Mouse (Mus musculus) neural tube, embryonic 11.5 days (tissue): Measurements from ENCODE around the gene Plbd1. TPM values are rescaled to one million over a fixed set of nuclear protein-coding genes. Genes with fewer than 3 reads are reported as not detected.

Source experiments
- ATAC-seq: fragments of 200-750 bp; cut with Nextera tagmentation; 2 replicates; pipeline ENCODE4 v1.8.0; 2017; ENCODE audit warnings: moderate number of reproducible peaks, mild to moderate bottlenecking, moderate TSS enrichment, moderate library complexity; ENCODE audit not compliant: insufficient read depth, low FRiP score, low TSS enrichment
- DNase-seq: peaks from one replicate; pipeline ENCODE4 v3.0.0-alpha.2; 2015; ENCODE audit warnings: low spot score
- H3K27ac ChIP-seq: fragments of 300-500 bp; sonication (generic); 2 replicates; pipeline ENCODE4 v1.5.1; 2014; ENCODE audit warnings: low read depth, mild to moderate bottlenecking, low read length
- H3K27me3 ChIP-seq: fragments of 300-500 bp; sonication (generic); 2 replicates; pipeline ENCODE4 v1.6.1; 2014; ENCODE audit warnings: mild to moderate bottlenecking, low read length, mixed read lengths; ENCODE audit not compliant: control insufficient read depth, insufficient read depth
- H3K36me3 ChIP-seq: fragments of 300-500 bp; sonication (generic); 2 replicates; pipeline ENCODE4 v1.6.1; 2014; ENCODE audit warnings: mild to moderate bottlenecking, low read length, moderate library complexity, mixed read lengths; ENCODE audit not compliant: control insufficient read depth, insufficient read depth
- H3K4me1 ChIP-seq: fragments of 300-500 bp; sonication (generic); 2 replicates; pipeline ENCODE4 v1.6.1; 2014; ENCODE audit warnings: low read length, mixed read lengths; ENCODE audit not compliant: control insufficient read depth, insufficient read depth
- H3K4me2 ChIP-seq: fragments of 300-500 bp; sonication (generic); 2 replicates; pipeline ENCODE4 v1.6.1; 2014; ENCODE audit warnings: low read depth, mild to moderate bottlenecking, moderate library complexity
- H3K4me3 ChIP-seq: fragments of 300-500 bp; sonication (generic); 2 replicates; pipeline ENCODE4 v1.5.1; 2014; ENCODE audit warnings: low read depth, low read length
- H3K9ac ChIP-seq: fragments of 300-500 bp; sonication (generic); 2 replicates; pipeline ENCODE4 v1.6.1; 2014; ENCODE audit warnings: mild to moderate bottlenecking, low read length
- H3K9me3 ChIP-seq: fragments of 300-500 bp; sonication (generic); 2 replicates; pipeline ENCODE4 v1.6.1; 2016; ENCODE audit warnings: low read length; ENCODE audit not compliant: control insufficient read depth
- WGBS: fragments of 180-500 bp; shearing (Covaris S2); extraction: QIAGEN DNeasy Blood & Tissue Kit; methylation state at CpG from one replicate; pipeline ENCODE4 v1.1.7; 2014; 5-methylcytosine and 5-hydroxymethylcytosine counted together
- polyA plus RNA-seq: library from polyadenylated mRNA; unstranded; fragments of >200 nt; fragmentation: Nextera tagmentation; extraction: Ambion mirVana; gene quantifications from 2 replicates; pipeline ENCODE4 v1.2.1, GENCODE M21; 2014

The Plbd1 gene
- 2.0 and 2.2 TPM in 2 replicates for polyA plus RNA-seq

- no peak for ATAC-seq
- no peaks in the 10 kb centered on the region for H3K36me3 ChIP-seq
- H3K27ac ChIP-seq = no peak within 1 kb of the TSS
- H3K4me1 ChIP-seq = peaks cover 5% of the 10 kb centered on the region; the same call in 1 of the 2 replicates
- H3K27me3 ChIP-seq = peaks cover 16% of the 10 kb centered on the region
- WGBS = 1% methylated on average over 19 of the region's 19 CpGs
- peak within 1 kb of the TSS; percentile 29 for H3K9ac ChIP-seq
- H3K4me2 ChIP-seq = peak within 1 kb of the TSS; percentile 67
- H3K9me3 ChIP-seq = no peaks in the 10 kb centered on the region
- H3K4me3 ChIP-seq = peak within 1 kb of the TSS; percentile 28
- DNase-seq = no peak
These were observed at the start of gene Plbd1 for GRCm38 (mm10) chr6:136661706-136662016. Gene Plbd1, minus strand, starts transcription at chr6:136661928.

GRCm38 (mm10) chr6:136710408-136710807, 48.7 kb upstream of the Plbd1 start:
- 87% methylated on average over 5 of the region's 5 CpGs for WGBS

GRCm38 (mm10) chr6:136708597-136708996, 46.9 kb upstream of the Plbd1 start:
- 95% methylated on average over 6 of the region's 6 CpGs for WGBS
- no peak for DNase-seq

More at GRCm38 (mm10) chr6:136710408-136710807, 48.7 kb upstream of the Plbd1 start:
- DNase-seq (no peak), ATAC-seq (no peak)
- no peak overlapping the region for H3K4me3 ChIP-seq
- no peak overlapping the region for H3K9ac ChIP-seq
- no peaks in the 10 kb centered on the region for H3K9me3 ChIP-seq
- H3K4me2 ChIP-seq = no peak overlapping the region
- no peak overlapping the region for H3K27ac ChIP-seq
- no peaks in the 10 kb centered on the region for H3K36me3 ChIP-seq
- no peaks in the 10 kb centered on the region for H3K4me1 ChIP-seq
- H3K27me3 ChIP-seq = no peaks in the 10 kb centered on the region

GRCm38 (mm10) chr6:136701878-136702277, 40.1 kb upstream of the Plbd1 start:
- ATAC-seq (no peak; the same call in 1 of the 2 replicates), DNase-seq (no peak)
- Histone ChIP-seq H3K27me3 (no peaks in the 10 kb centered on the region), H3K4me1 (no peaks in the 10 kb centered on the region), H3K9ac (no peak overlapping the region), H3K4me3 (no peak overlapping the region), H3K27ac (no peak overlapping the region), H3K36me3 (no peaks in the 10 kb centered on the region), H3K9me3 (no peaks in the 10 kb centered on the region), H3K4me2 (no peak overlapping the region)
- 84% methylated on average over 3 of the region's 3 CpGs for WGBS

More at GRCm38 (mm10) chr6:136708597-136708996, 46.9 kb upstream of the Plbd1 start:
- no peaks in the 10 kb centered on the region for H3K27me3 ChIP-seq
- no peaks in the 10 kb centered on the region for H3K9me3 ChIP-seq
- H3K36me3 ChIP-seq = no peaks in the 10 kb centered on the region
- H3K4me1 ChIP-seq = no peaks in the 10 kb centered on the region
- no peak overlapping the region for H3K4me3 ChIP-seq
- H3K9ac ChIP-seq = no peak overlapping the region
- no peak for ATAC-seq
- H3K27ac ChIP-seq = no peak overlapping the region
- no peak overlapping the region for H3K4me2 ChIP-seq

- DNase-seq = no peak
- WGBS = 90% methylated on average over 5 of the region's 5 CpGs
- Histone ChIP-seq H3K36me3 (no peaks in the 10 kb centered on the region), H3K4me3 (no peak overlapping the region), H3K27ac (no peak overlapping the region), H3K4me1 (no peaks in the 10 kb centered on the region), H3K27me3 (no peaks in the 10 kb centered on the region), H3K4me2 (no peak overlapping the region), H3K9me3 (no peaks in the 10 kb centered on the region), H3K9ac (no peak overlapping the region)
- ATAC-seq = no peak
These were observed 39.5 kb upstream of the Plbd1 start for GRCm38 (mm10) chr6:136701185-136701584.

GRCm38 (mm10) chr6:136691314-136691713, 29.6 kb upstream of the Plbd1 start:
- Histone ChIP-seq H3K27ac (no peak overlapping the region), H3K36me3 (no peaks in the 10 kb centered on the region), H3K4me1 (no peaks in the 10 kb centered on the region), H3K4me3 (no peak overlapping the region), H3K9me3 (no peaks in the 10 kb centered on the region), H3K4me2 (no peak overlapping the region), H3K9ac (no peak overlapping the region), H3K27me3 (no peaks in the 10 kb centered on the region)
- ATAC-seq = no peak
- 91% methylated on average over 6 of the region's 6 CpGs for WGBS
- DNase-seq = no peak

GRCm38 (mm10) chr6:136690527-136690926, 28.8 kb upstream of the Plbd1 start:
- Histone ChIP-seq H3K4me2 (no peak overlapping the region), H3K4me1 (no peaks in the 10 kb centered on the region), H3K27me3 (no peaks in the 10 kb centered on the region), H3K27ac (no peak overlapping the region), H3K9me3 (no peaks in the 10 kb centered on the region), H3K4me3 (no peak overlapping the region), H3K36me3 (no peaks in the 10 kb centered on the region), H3K9ac (no peak overlapping the region)
- DNase-seq (no peak), ATAC-seq (no peak)
- 90% methylated on average over 5 of the region's 5 CpGs for WGBS

GRCm38 (mm10) chr6:136689790-136690413, 28.2 kb upstream of the Plbd1 start:
- no peak for DNase-seq
- H3K27me3 ChIP-seq = no peaks in the 10 kb centered on the region
- H3K27ac ChIP-seq = no peak overlapping the region

GRCm38 (mm10) chr6:136685433-136685832, 23.7 kb upstream of the Plbd1 start:
- ATAC-seq = no peak
- H3K27me3 ChIP-seq = no peaks in the 10 kb centered on the region
- H3K4me3 ChIP-seq = no peak overlapping the region
- H3K36me3 ChIP-seq = no peaks in the 10 kb centered on the region
- no peak overlapping the region for H3K9ac ChIP-seq
- no peaks in the 10 kb centered on the region for H3K9me3 ChIP-seq
- no peak for DNase-seq
- WGBS = 70% methylated on average over 5 of the region's 5 CpGs
- H3K4me2 ChIP-seq = no peak overlapping the region
- H3K27ac ChIP-seq = no peak overlapping the region
- no peaks in the 10 kb centered on the region for H3K4me1 ChIP-seq

More at GRCm38 (mm10) chr6:136689790-136690413, 28.2 kb upstream of the Plbd1 start:
- no peak overlapping the region for H3K4me3 ChIP-seq
- no peaks in the 10 kb centered on the region for H3K36me3 ChIP-seq
- H3K4me2 ChIP-seq = no peak overlapping the region
- H3K4me1 ChIP-seq = no peaks in the 10 kb centered on the region
- no peak for ATAC-seq
- H3K9ac ChIP-seq = no peak overlapping the region
- 74% methylated on average over 15 of the region's 15 CpGs for WGBS
- H3K9me3 ChIP-seq = no peaks in the 10 kb centered on the region
